Mouse (Mus musculus): ENCODE measurements around the gene Ntrk1. TPM values are rescaled to one million over a fixed set of nuclear protein-coding genes. Genes with fewer than 3 reads are reported as not detected.
A peak's percentile ranks its signal among the peaks of the same experiment; 100 is the strongest.

The Ntrk1 gene
- total and polyA plus RNA-seq, 3 experiments: 0.47 to 1.6 (median 0.55) TPM

- TF ChIP-seq MEF2A (IDR thresholded peaks at IDR 0.05; ENCODE audit: borderline replicate concordance, low read depth, low read length) (no peak), USF1 (IDR thresholded peaks at IDR 0.05; ENCODE audit: low read depth, low read length) (no peak), JUND (conservative IDR thresholded peaks at IDR 0.05; ENCODE audit: low read depth, low read length) (no peak), CHD1 (IDR thresholded peaks at IDR 0.05; ENCODE audit: low read depth, low read length) (no peak), SMC3 (IDR thresholded peaks at IDR 0.05; ENCODE audit: low read depth, low read length) (no peak), UBTF (IDR thresholded peaks at IDR 0.05; ENCODE audit: low read depth, low read length) (no peak), IRF4 (IDR thresholded peaks at IDR 0.05; ENCODE audit: low read depth, low read length) (no peak), RAD21 (IDR thresholded peaks at IDR 0.05; ENCODE audit: low read depth, low read length) (no peak)
- in situ Hi-C loops (cut with MboI; ENCODE audit: low pct_ligation_motif_present, low pct_unique_long_range_greater_than_20kb, low sequenced_read_pairs) (loop anchor here (5.0 kb wide), 2 partner anchors 36 to 39 kb away; no protein-coding TSS in a partner anchor), dilution Hi-C loops (cut with MboI; ENCODE audit: extremely low pct_ligation_motif_present, extremely low pct_unique_long_range_greater_than_20kb, low sequenced_read_pairs) (no loop called here)
- Histone ChIP-seq H3K27ac (ENCODE audit: insufficient read depth, low read depth) (no peak overlapping the region), H3K4me2 (ENCODE audit: insufficient read depth, low read depth, poor library complexity, severe bottlenecking) (no peak overlapping the region), H3K4me3 (replicated peaks in 1 of 3; ENCODE audit: low read depth in 2 of 3, low read length in 2 of 3, poor library complexity in 1 of 3) (no peak overlapping the region), H3K4me1 (ENCODE audit: control insufficient read depth in 1 of 2, insufficient read depth in 2 of 2) (peaks cover 5 to 6% of the 10 kb centered on the region in 2 experiments), H3K9ac (ENCODE audit: insufficient read depth, low read depth) (no peak overlapping the region), H3K36me3 (replicated peaks in 1 of 2; ENCODE audit: control insufficient read depth in 1 of 2, insufficient read depth in 1 of 2, low read length in 1 of 2) (no peaks in the 10 kb centered on the region), H3K9me3 (replicated peaks; ENCODE audit: low read length) (no peaks in the 10 kb centered on the region), H3K27me3 (replicated peaks) (peaks cover 80% of the 10 kb centered on the region), H3K79me2 (replicated peaks; ENCODE audit: control insufficient read depth, extremely low read depth, insufficient read depth, poor library complexity, severe bottlenecking) (no peaks in the 10 kb centered on the region)
- DNase-seq (ENCODE audit: extremely low read depth): no peak
Observed at GRCm38 (mm10) chr3:87818226-87818625, 23.3 kb upstream of the Ntrk1 start.

- peak; percentile 88 for DNase-seq (ENCODE audit: extremely low read depth)
- dilution Hi-C loops (cut with MboI; ENCODE audit: extremely low pct_ligation_motif_present, extremely low pct_unique_long_range_greater_than_20kb, low sequenced_read_pairs) (no loop called here), in situ Hi-C loops (cut with MboI; ENCODE audit: low pct_ligation_motif_present, low pct_unique_long_range_greater_than_20kb, low sequenced_read_pairs) (loop anchor here (5.0 kb wide), 2 partner anchors 34 to 41 kb away; no protein-coding TSS in a partner anchor)
- no peak overlapping the region for H3K27ac ChIP-seq (ENCODE audit: insufficient read depth, low read depth)
- peak overlapping the region; percentile 41 for H3K4me2 ChIP-seq (ENCODE audit: insufficient read depth, low read depth, poor library complexity, severe bottlenecking)
- H3K79me2 ChIP-seq (replicated peaks; ENCODE audit: control insufficient read depth, extremely low read depth, insufficient read depth, poor library complexity, severe bottlenecking): no peaks in the 10 kb centered on the region
- H3K9ac ChIP-seq (ENCODE audit: insufficient read depth, low read depth): peak overlapping the region; percentile 2; the same call in 1 of the 2 replicates
- H3K4me1 ChIP-seq (ENCODE audit: control insufficient read depth in 1 of 2, insufficient read depth in 2 of 2): peaks cover 5 to 6% of the 10 kb centered on the region in 2 experiments
- H3K27me3 ChIP-seq (replicated peaks): peaks cover 88% of the 10 kb centered on the region
- peak; percentile 96 for TF ChIP-seq RAD21 (IDR thresholded peaks at IDR 0.05; ENCODE audit: low read depth, low read length)
- no peak for TF ChIP-seq POLR2AphosphoS2 (IDR thresholded peaks at IDR 0.05; ENCODE audit: low read depth, low read length)
- TF ChIP-seq SMC3 (IDR thresholded peaks at IDR 0.05; ENCODE audit: low read depth, low read length): peak; percentile 93
- TF ChIP-seq ELF1 (IDR thresholded peaks at IDR 0.05; ENCODE audit: low read depth, low read length): no peak
- TF ChIP-seq BHLHE40 (IDR thresholded peaks at IDR 0.05; ENCODE audit: low read depth, low read length): peak; percentile 14; the same call in 1 of the 2 replicates
- TF ChIP-seq CTCF (conservative IDR thresholded peaks at IDR 0.05 in 1 of 2, IDR thresholded peaks at IDR 0.05 in 1 of 2; ENCODE audit: low read depth in 2 of 2, low read length in 2 of 2): peak; percentile 93 to 97
- peak; percentile 67 for TF ChIP-seq ZC3H11A (IDR thresholded peaks at IDR 0.05; ENCODE audit: low read depth, low read length)
- peak overlapping the region in 1 of 3 experiments; percentile 17 for H3K4me3 ChIP-seq (replicated peaks in 1 of 3; ENCODE audit: low read depth in 2 of 3, low read length in 2 of 3, poor library complexity in 1 of 3)
- H3K36me3 ChIP-seq (replicated peaks in 1 of 2; ENCODE audit: control insufficient read depth in 1 of 2, insufficient read depth in 1 of 2, low read length in 1 of 2): no peaks in the 10 kb centered on the region
- H3K9me3 ChIP-seq (replicated peaks; ENCODE audit: low read length): no peaks in the 10 kb centered on the region
Observed at GRCm38 (mm10) chr3:87816646-87817093, 21.7 kb upstream of the Ntrk1 start.
